Mouse (Mus musculus) C2C12 (cell line): Measurements from ENCODE around the gene Sfxn5.

Experiments
- CEBPB ChIP-seq: IDR thresholded peaks from one replicate; pipeline ENCODE4 v1.6.1; 2011; ENCODE audit warnings: low read depth, mild to moderate bottlenecking, control low read depth, moderate library complexity
- CTCF ChIP-seq: IDR thresholded peaks from one replicate; pipeline ENCODE4 v1.5.1; 2011; ENCODE audit not compliant: control insufficient read depth, insufficient read depth, insufficient read length
- MAX ChIP-seq: IDR thresholded peaks from one replicate; pipeline ENCODE4 v1.6.1; 2011; ENCODE audit warnings: mild to moderate bottlenecking, control low read depth
- MYOD1 ChIP-seq: IDR thresholded peaks from one replicate; pipeline ENCODE4 v1.6.1; 2011; ENCODE audit warnings: low read depth; ENCODE audit not compliant: control insufficient read depth, insufficient read length
- MYOG ChIP-seq: IDR thresholded peaks from one replicate; pipeline ENCODE4 v1.6.1; 2011; ENCODE audit not compliant: control insufficient read depth, insufficient read length; ENCODE audit errors: extremely low read depth
- USF1 ChIP-seq: IDR thresholded peaks from one replicate; pipeline ENCODE4 v1.6.1; 2011; ENCODE audit warnings: low read depth, mild to moderate bottlenecking, control low read depth, moderate library complexity

- TF ChIP-seq CTCF, result no peak
- no peak for TF ChIP-seq USF1
- no peak for TF ChIP-seq MAX
- no peak for TF ChIP-seq MYOG
- TF ChIP-seq CEBPB, result no peak
- TF ChIP-seq MYOD1, result no peak
Measured at GRCm38 (mm10) chr6:85332351-85332999, 747 bp downstream of the Sfxn5 start.
